Mouse (Mus musculus): ENCODE measurements around the gene Ipo9. TPM values are rescaled to one million over a fixed set of nuclear protein-coding genes. Genes with fewer than 3 reads are reported as not detected.
A peak's percentile ranks its signal among the peaks of the same experiment; 100 is the strongest.

Gene Ipo9
- total and polyA plus RNA-seq, 2 experiments from 2014 or later, result 76.6 to 95.0 TPM

DNA sequence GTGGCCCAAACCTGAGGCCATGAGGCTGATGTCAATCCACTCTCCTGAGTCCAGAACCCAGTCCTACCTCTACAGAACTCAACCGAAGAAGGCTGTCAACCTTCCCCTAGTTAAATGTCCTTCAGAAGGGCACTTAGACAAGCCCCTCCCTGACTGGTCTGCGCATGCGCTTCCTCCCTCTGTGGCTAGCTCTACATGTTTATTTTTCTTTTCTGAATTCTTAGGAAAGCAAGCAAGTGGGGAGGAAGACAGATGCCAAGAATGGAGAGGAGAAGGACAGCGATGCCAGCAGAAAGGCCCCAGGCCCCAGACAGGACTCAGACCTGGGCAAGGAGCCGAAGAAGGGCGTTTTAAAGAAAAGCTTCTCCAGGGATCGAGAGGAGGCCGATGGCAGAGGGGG, 66.9 kb downstream of the Ipo9 start:
- Histone ChIP-seq H3K4me1 (ENCODE audit: insufficient read depth) (no peaks in the 10 kb centered on the region), H3K27ac (ENCODE audit: low read depth, low read length) (no peak overlapping the region), H3K27me3 (ENCODE audit: insufficient read depth, low read length) (no peaks in the 10 kb centered on the region), H3K36me3 (ENCODE audit: insufficient read depth) (no peaks in the 10 kb centered on the region), H3K9me3 (ENCODE audit: low read length) (no peaks in the 10 kb centered on the region), H3K4me3 (ENCODE audit: low read depth, low read length) (no peak overlapping the region), H3K9ac (no peak overlapping the region), H3K4me2 (ENCODE audit: low read depth) (no peak overlapping the region)
- no peak for DNase-seq
- ATAC-seq, result no peak
- no peak for TF ChIP-seq CTCF (IDR thresholded peaks at IDR 0.05; ENCODE audit: low read depth)
- WGBS, result 92% methylated on average over 8 of the region's 8 CpGs

GRCm38 (mm10) chr1:135362115-135362514, 68.2 kb downstream of the Ipo9 start:
- Histone ChIP-seq H3K4me2 (ENCODE audit: low read depth) (no peak overlapping the region), H3K9me3 (ENCODE audit: low read length) (no peaks in the 10 kb centered on the region), H3K27me3 (ENCODE audit: insufficient read depth, low read length) (no peaks in the 10 kb centered on the region), H3K36me3 (ENCODE audit: insufficient read depth) (no peaks in the 10 kb centered on the region), H3K27ac (ENCODE audit: low read depth, low read length) (no peak overlapping the region), H3K9ac (no peak overlapping the region), H3K4me3 (ENCODE audit: low read depth, low read length) (no peak overlapping the region), H3K4me1 (ENCODE audit: insufficient read depth) (no peaks in the 10 kb centered on the region)
- no peak for DNase-seq
- TF ChIP-seq CTCF (IDR thresholded peaks at IDR 0.05; ENCODE audit: low read depth), result peak; percentile 16; the same call in 1 of the 2 replicates
- ATAC-seq, result no peak

DNA sequence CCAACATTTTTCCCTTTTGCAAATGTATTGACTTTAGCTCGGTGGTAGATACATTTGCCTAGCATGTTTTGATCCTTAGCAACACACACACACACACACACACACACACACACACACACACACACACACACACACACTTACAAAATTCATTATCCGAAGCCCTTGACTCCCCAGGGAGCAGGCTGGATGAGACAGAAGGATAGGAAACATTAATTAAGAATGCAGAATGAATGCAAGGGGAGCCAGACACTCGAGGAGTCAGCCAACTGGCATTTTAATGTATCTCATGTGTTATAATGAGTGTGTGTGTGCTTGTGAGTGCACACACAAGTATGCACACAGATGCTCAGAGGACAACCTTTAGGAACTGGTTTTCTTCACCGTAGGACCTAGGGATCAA, 68.8 kb downstream of the Ipo9 start:
- ATAC-seq, result peak; percentile 59; the same call in 1 of the 2 replicates
- no peaks in the 10 kb centered on the region for H3K36me3 ChIP-seq (ENCODE audit: insufficient read depth)
- DNase-seq, result peak; percentile 36
- 54% methylated on average over 4 of the region's 4 CpGs for WGBS
- H3K4me1 ChIP-seq (ENCODE audit: insufficient read depth), result no peaks in the 10 kb centered on the region
- no peaks in the 10 kb centered on the region for H3K9me3 ChIP-seq (ENCODE audit: low read length)
- no peak overlapping the region for H3K4me2 ChIP-seq (ENCODE audit: low read depth)
- TF ChIP-seq CTCF (IDR thresholded peaks at IDR 0.05; ENCODE audit: low read depth), result no peak
- no peak overlapping the region for H3K9ac ChIP-seq
- no peak overlapping the region for H3K27ac ChIP-seq (ENCODE audit: low read depth, low read length)
- H3K4me3 ChIP-seq (ENCODE audit: low read depth, low read length), result no peak overlapping the region
- H3K27me3 ChIP-seq (ENCODE audit: insufficient read depth, low read length), result no peaks in the 10 kb centered on the region

DNA sequence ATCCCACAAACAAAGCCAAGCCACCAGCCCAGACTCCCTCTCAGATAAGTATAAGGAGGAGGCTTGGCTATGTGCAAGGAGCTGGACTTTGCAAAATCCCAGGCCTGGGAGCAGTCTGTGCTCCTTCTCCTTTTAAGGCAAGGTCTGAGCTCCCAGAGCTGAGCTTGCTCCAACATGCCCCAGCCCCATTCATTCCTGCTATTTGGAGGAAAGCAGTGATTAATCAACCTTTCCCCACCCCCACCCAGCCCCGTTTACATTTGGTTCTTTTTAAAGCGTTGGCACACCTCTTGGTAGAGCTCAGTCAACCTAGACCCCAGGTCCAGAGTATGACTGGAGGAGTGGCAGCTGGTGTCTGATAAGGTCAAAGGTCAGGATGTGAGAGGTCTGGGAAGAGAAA, 71.2 kb downstream of the Ipo9 start:
- H3K36me3 ChIP-seq (ENCODE audit: insufficient read depth), result no peaks in the 10 kb centered on the region
- no peak overlapping the region for H3K27ac ChIP-seq (ENCODE audit: low read depth, low read length)
- ATAC-seq (no peak), DNase-seq (no peak)
- 33% methylated on average over 2 of the region's 2 CpGs for WGBS
- H3K4me1 ChIP-seq (ENCODE audit: insufficient read depth), result no peaks in the 10 kb centered on the region
- H3K4me3 ChIP-seq (ENCODE audit: low read depth, low read length), result no peak overlapping the region
- H3K4me2 ChIP-seq (ENCODE audit: low read depth), result no peak overlapping the region
- H3K9me3 ChIP-seq (ENCODE audit: low read length), result no peaks in the 10 kb centered on the region
- H3K9ac ChIP-seq, result no peak overlapping the region
- TF ChIP-seq CTCF (IDR thresholded peaks at IDR 0.05; ENCODE audit: low read depth), result no peak
- no peaks in the 10 kb centered on the region for H3K27me3 ChIP-seq (ENCODE audit: insufficient read depth, low read length)

DNA sequence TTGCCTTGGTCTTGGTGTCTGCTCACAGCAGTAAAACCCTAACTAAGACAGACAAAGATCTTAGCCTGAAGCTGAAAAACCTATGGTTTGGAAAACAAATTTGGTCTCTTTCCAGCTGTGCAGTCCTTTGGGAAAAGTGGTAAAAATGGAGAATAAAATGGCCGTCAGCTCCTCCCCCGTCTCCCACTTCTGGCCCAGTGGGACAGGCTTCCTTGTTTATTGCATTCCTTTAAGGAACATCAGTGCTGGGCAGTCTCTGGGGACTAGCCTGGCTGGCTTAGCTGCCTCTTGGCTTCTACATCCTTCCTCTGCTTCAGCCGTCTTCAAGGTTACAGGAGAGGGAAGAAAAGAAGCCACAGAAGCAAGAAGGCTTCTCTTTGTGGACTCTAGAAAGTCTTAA, 78.3 kb downstream of the Ipo9 start:
- H3K4me2 ChIP-seq (ENCODE audit: low read depth), result no peak overlapping the region
- H3K9me3 ChIP-seq (ENCODE audit: low read length), result no peaks in the 10 kb centered on the region
- H3K4me1 ChIP-seq (ENCODE audit: insufficient read depth), result no peaks in the 10 kb centered on the region
- H3K4me3 ChIP-seq (ENCODE audit: low read depth, low read length), result no peak overlapping the region
- no peak for ATAC-seq
- no peak for TF ChIP-seq CTCF (IDR thresholded peaks at IDR 0.05; ENCODE audit: low read depth)
- H3K36me3 ChIP-seq (ENCODE audit: insufficient read depth), result no peaks in the 10 kb centered on the region
- 80% methylated on average over 3 of the region's 3 CpGs for WGBS
- DNase-seq, result no peak
- H3K27ac ChIP-seq (ENCODE audit: low read depth, low read length), result no peak overlapping the region
- H3K9ac ChIP-seq, result no peak overlapping the region
- no peaks in the 10 kb centered on the region for H3K27me3 ChIP-seq (ENCODE audit: insufficient read depth, low read length)

GRCm38 (mm10) chr1:135347498-135348169, 82.7 kb downstream of the Ipo9 start:
- WGBS, result 39% methylated on average over 4 of the region's 4 CpGs
- no peak for TF ChIP-seq CTCF (IDR thresholded peaks at IDR 0.05; ENCODE audit: low read depth)

GRCm38 (mm10) chr1:135346891-135347290, 83.4 kb downstream of the Ipo9 start:
- no peak for TF ChIP-seq CTCF (IDR thresholded peaks at IDR 0.05; ENCODE audit: low read depth)
- WGBS, result 54% methylated on average over 3 of the region's 3 CpGs

More at GRCm38 (mm10) chr1:135347498-135348169, 82.7 kb downstream of the Ipo9 start:
- ATAC-seq, result no peak
- no peak for DNase-seq
- Histone ChIP-seq H3K4me2 (ENCODE audit: low read depth) (no peak overlapping the region), H3K36me3 (ENCODE audit: insufficient read depth) (no peaks in the 10 kb centered on the region), H3K27ac (ENCODE audit: low read depth, low read length) (no peak overlapping the region), H3K27me3 (ENCODE audit: insufficient read depth, low read length) (no peaks in the 10 kb centered on the region), H3K9me3 (ENCODE audit: low read length) (no peaks in the 10 kb centered on the region), H3K4me3 (ENCODE audit: low read depth, low read length) (no peak overlapping the region), H3K4me1 (ENCODE audit: insufficient read depth) (no peaks in the 10 kb centered on the region), H3K9ac (no peak overlapping the region)

More at GRCm38 (mm10) chr1:135346891-135347290, 83.4 kb downstream of the Ipo9 start:
- Histone ChIP-seq H3K27me3 (ENCODE audit: insufficient read depth, low read length) (no peaks in the 10 kb centered on the region), H3K27ac (ENCODE audit: low read depth, low read length) (no peak overlapping the region), H3K36me3 (ENCODE audit: insufficient read depth) (no peaks in the 10 kb centered on the region), H3K4me1 (ENCODE audit: insufficient read depth) (no peaks in the 10 kb centered on the region), H3K4me2 (ENCODE audit: low read depth) (no peak overlapping the region), H3K9ac (no peak overlapping the region), H3K4me3 (ENCODE audit: low read depth, low read length) (no peak overlapping the region), H3K9me3 (ENCODE audit: low read length) (no peaks in the 10 kb centered on the region)
- DNase-seq, result no peak
- no peak for ATAC-seq

Measured in forebrain, postnatal 0 days (tissue).